Mouse (Mus musculus): ENCODE data around the gene Neurod2. TPM values are rescaled to one million over a fixed set of nuclear protein-coding genes. Genes with fewer than 3 reads are reported as not detected.
A peak's percentile ranks its signal among the peaks of the same experiment; 100 is the strongest.

Neurod2 gene
- polyA plus RNA-seq, 2 experiments, result not detected

DNA sequence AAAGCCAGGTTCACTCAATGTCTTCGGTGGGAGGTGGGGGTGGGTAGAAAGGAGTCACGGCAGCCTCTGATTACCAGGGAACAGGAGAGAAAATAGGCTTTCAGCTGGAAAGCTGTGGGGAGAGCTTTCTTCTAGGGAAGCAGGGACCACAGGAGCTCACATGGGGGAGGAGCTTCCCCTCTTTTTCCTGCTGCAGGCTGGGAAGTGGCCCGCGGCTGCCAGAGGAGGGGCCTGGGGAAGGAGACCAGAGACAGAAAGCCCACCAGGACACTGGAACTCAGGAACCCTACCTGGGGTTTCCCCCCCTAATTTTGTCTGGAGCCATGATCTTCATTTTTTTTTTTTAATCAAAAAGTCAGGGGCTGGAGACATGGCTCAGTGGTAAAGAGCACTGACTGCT lies 11.1 kb upstream of the Neurod2 start:
- no peak overlapping the region for H3K27ac ChIP-seq
- peaks cover 73% of the 10 kb centered on the region for H3K27me3 ChIP-seq (ENCODE audit: control insufficient read depth, insufficient read depth, low read length)
- no peak for DNase-seq (ENCODE audit: low read depth in 3 of 3, low spot score in 3 of 3)
- H3K9ac ChIP-seq (replicated peaks), result no peak overlapping the region
- no peak overlapping the region for H3K4me2 ChIP-seq (ENCODE audit: low read depth)
- no peak overlapping the region for H3K4me3 ChIP-seq (ENCODE audit: insufficient read depth in 1 of 2, low read depth in 2 of 2, low read length in 2 of 2)
- no peaks in the 10 kb centered on the region for H3K9me3 ChIP-seq (ENCODE audit: control insufficient read depth, low read length)
- TF ChIP-seq CTCF (IDR thresholded peaks at IDR 0.05; ENCODE audit: low read depth), result no peak
- TF ChIP-seq EP300 (IDR thresholded peaks at IDR 0.05; ENCODE audit: low read depth), result no peak
- no peaks in the 10 kb centered on the region for H3K4me1 ChIP-seq (replicated peaks; ENCODE audit: control insufficient read depth in 2 of 2, insufficient read depth in 2 of 2, low read length in 1 of 2)
- WGBS (ENCODE audit: insufficient replicate concordance), result 9% methylated on average over 4 of the region's 4 CpGs
- no peak for ATAC-seq (ENCODE audit: insufficient read depth)
- no peaks in the 10 kb centered on the region for H3K36me3 ChIP-seq (replicated peaks; ENCODE audit: control insufficient read depth, insufficient read depth, low read depth)

DNA sequence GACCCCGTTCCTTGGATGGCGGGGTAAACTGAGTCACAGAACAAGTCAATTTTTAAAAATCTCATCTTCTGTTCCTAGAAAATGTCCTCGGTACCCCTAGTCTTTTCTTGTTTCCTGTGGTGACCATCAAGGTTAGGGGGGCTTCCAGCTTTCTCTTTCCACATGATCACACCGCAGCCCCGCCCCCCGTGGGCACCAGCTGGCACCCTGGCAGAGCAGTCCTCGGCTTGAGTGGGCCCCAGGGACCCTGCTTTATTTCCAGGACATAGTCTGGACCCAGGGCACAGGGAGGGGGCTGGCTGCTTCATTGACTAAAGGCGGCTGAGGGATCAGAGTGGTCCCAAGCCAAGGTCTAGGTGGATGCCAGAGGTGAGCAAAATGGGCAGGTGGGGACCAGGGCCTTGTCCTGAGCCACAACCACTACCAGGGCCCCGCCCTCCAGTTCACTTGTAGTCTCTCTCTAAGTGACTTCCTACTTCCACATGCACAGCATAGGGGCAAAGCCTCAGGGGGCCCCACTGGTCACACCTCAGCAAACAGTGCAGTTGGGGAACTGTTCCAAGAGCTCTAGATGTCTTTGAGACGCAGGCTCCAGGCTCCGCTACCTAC lies 10.3 kb upstream of the Neurod2 start:
- H3K4me2 ChIP-seq (ENCODE audit: low read depth), result no peak overlapping the region
- DNase-seq (ENCODE audit: low read depth in 3 of 3, low spot score in 3 of 3) (no peak), ATAC-seq (ENCODE audit: insufficient read depth) (no peak)
- WGBS (ENCODE audit: insufficient replicate concordance), result 6% methylated on average over 11 of the region's 11 CpGs
- H3K27ac ChIP-seq, result no peak overlapping the region
- H3K27me3 ChIP-seq (ENCODE audit: control insufficient read depth, insufficient read depth, low read length), result peaks cover 75% of the 10 kb centered on the region
- H3K36me3 ChIP-seq (replicated peaks; ENCODE audit: control insufficient read depth, insufficient read depth, low read depth), result no peaks in the 10 kb centered on the region
- H3K9me3 ChIP-seq (ENCODE audit: control insufficient read depth, low read length), result no peaks in the 10 kb centered on the region
- H3K4me3 ChIP-seq (ENCODE audit: insufficient read depth in 1 of 2, low read depth in 2 of 2, low read length in 2 of 2), result no peak overlapping the region
- no peak overlapping the region for H3K9ac ChIP-seq (replicated peaks)
- TF ChIP-seq EP300 (IDR thresholded peaks at IDR 0.05; ENCODE audit: low read depth) (no peak), CTCF (IDR thresholded peaks at IDR 0.05; ENCODE audit: low read depth) (no peak)
- no peaks in the 10 kb centered on the region for H3K4me1 ChIP-seq (replicated peaks; ENCODE audit: control insufficient read depth in 2 of 2, insufficient read depth in 2 of 2, low read length in 1 of 2)

GRCm38 (mm10) chr11:98339071-98339501 lies 9.6 kb upstream of the Neurod2 start:
- ATAC-seq (ENCODE audit: insufficient read depth) (no peak), DNase-seq (ENCODE audit: low read depth in 3 of 3, low spot score in 3 of 3) (no peak)
- H3K4me2 ChIP-seq (ENCODE audit: low read depth), result peak overlapping the region; percentile 54
- H3K4me1 ChIP-seq (replicated peaks; ENCODE audit: control insufficient read depth in 2 of 2, insufficient read depth in 2 of 2, low read length in 1 of 2), result no peaks in the 10 kb centered on the region
- peak overlapping the region in 1 of 2 experiments; percentile 38; a peak in 2 of 4 replicates for H3K4me3 ChIP-seq (ENCODE audit: insufficient read depth in 1 of 2, low read depth in 2 of 2, low read length in 2 of 2)
- no peak overlapping the region for H3K27ac ChIP-seq
- peaks cover 82% of the 10 kb centered on the region for H3K27me3 ChIP-seq (ENCODE audit: control insufficient read depth, insufficient read depth, low read length)
- no peaks in the 10 kb centered on the region for H3K36me3 ChIP-seq (replicated peaks; ENCODE audit: control insufficient read depth, insufficient read depth, low read depth)
- 2% methylated on average over 19 of the region's 19 CpGs for WGBS (ENCODE audit: insufficient replicate concordance)
- TF ChIP-seq EP300 (IDR thresholded peaks at IDR 0.05; ENCODE audit: low read depth) (no peak), CTCF (IDR thresholded peaks at IDR 0.05; ENCODE audit: low read depth) (no peak)
- H3K9ac ChIP-seq (replicated peaks), result no peak overlapping the region
- H3K9me3 ChIP-seq (ENCODE audit: control insufficient read depth, low read length), result no peaks in the 10 kb centered on the region

DNA sequence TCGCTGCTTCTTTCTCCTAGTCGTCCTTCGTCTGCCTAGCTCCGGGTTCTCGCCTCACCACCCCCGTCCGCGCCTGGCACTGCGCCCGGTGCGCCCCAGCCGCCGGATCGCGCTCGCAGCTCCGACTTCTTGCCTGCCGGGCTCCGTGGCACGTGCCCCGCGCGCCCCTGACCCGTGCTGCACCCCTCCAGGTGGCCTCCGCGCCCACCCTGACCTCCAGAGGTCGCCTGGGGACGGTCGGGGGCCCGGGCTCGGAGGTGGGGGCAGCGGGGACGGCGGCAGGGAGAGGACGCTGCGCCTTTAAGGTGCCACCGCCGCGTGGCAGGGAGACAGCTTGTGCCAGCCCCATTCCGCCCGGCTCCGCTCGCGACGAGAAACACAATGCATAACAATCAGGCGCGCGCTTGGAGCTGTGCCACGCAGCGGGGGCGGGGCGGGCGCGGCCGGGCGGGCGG lies 9.1 kb upstream of the Neurod2 start:
- Histone ChIP-seq H3K36me3 (replicated peaks; ENCODE audit: control insufficient read depth, insufficient read depth, low read depth) (no peaks in the 10 kb centered on the region), H3K27ac (no peak overlapping the region), H3K27me3 (ENCODE audit: control insufficient read depth, insufficient read depth, low read length) (peaks cover 87% of the 10 kb centered on the region), H3K9ac (replicated peaks) (no peak overlapping the region), H3K9me3 (ENCODE audit: control insufficient read depth, low read length) (no peaks in the 10 kb centered on the region), H3K4me3 (ENCODE audit: insufficient read depth in 1 of 2, low read depth in 2 of 2, low read length in 2 of 2) (peak overlapping the region in 1 of 2 experiments; percentile 38; a peak in 2 of 4 replicates), H3K4me1 (replicated peaks; ENCODE audit: control insufficient read depth in 2 of 2, insufficient read depth in 2 of 2, low read length in 1 of 2) (no peaks in the 10 kb centered on the region), H3K4me2 (ENCODE audit: low read depth) (peak overlapping the region; percentile 54)
- WGBS (ENCODE audit: insufficient replicate concordance), result 3% methylated on average over 44 of the region's 57 CpGs
- TF ChIP-seq CTCF (IDR thresholded peaks at IDR 0.05; ENCODE audit: low read depth) (no peak), EP300 (IDR thresholded peaks at IDR 0.05; ENCODE audit: low read depth) (no peak)
- ATAC-seq (ENCODE audit: insufficient read depth) (no peak), DNase-seq (ENCODE audit: low read depth in 3 of 3, low spot score in 3 of 3) (no peak)

GRCm38 (mm10) chr11:98336245-98337107 lies 7.0 kb upstream of the Neurod2 start:
- DNase-seq (ENCODE audit: low read depth in 3 of 3, low spot score in 3 of 3), result no peak
- TF ChIP-seq CTCF (IDR thresholded peaks at IDR 0.05; ENCODE audit: low read depth) (peak; percentile 67), EP300 (IDR thresholded peaks at IDR 0.05; ENCODE audit: low read depth) (no peak)

More at GRCm38 (mm10) chr11:98336245-98337107, 7.0 kb upstream of the Neurod2 start:
- Histone ChIP-seq H3K4me3 (ENCODE audit: insufficient read depth in 1 of 2, low read depth in 2 of 2, low read length in 2 of 2) (no peak overlapping the region), H3K9me3 (ENCODE audit: control insufficient read depth, low read length) (no peaks in the 10 kb centered on the region), H3K36me3 (replicated peaks; ENCODE audit: control insufficient read depth, insufficient read depth, low read depth) (no peaks in the 10 kb centered on the region), H3K4me1 (replicated peaks; ENCODE audit: control insufficient read depth in 2 of 2, insufficient read depth in 2 of 2, low read length in 1 of 2) (no peaks in the 10 kb centered on the region), H3K9ac (replicated peaks) (no peak overlapping the region), H3K27ac (no peak overlapping the region), H3K4me2 (ENCODE audit: low read depth) (no peak overlapping the region), H3K27me3 (ENCODE audit: control insufficient read depth, insufficient read depth, low read length) (peaks cover 90% of the 10 kb centered on the region)
- 9% methylated on average over 13 of the region's 13 CpGs for WGBS (ENCODE audit: insufficient replicate concordance)
- no peak for ATAC-seq (ENCODE audit: insufficient read depth)

Measured in liver, embryonic 14.5 days (tissue).